Mouse (Mus musculus) myocyte (in vitro differentiated cells): Measurements from ENCODE around the gene Parp16. TPM values are rescaled to one million over a fixed set of nuclear protein-coding genes. Genes with fewer than 3 reads are reported as not detected.

Experiments
- H3K27me3 ChIP-seq: one replicate; pipeline ENCODE4 v1.6.1; 2011; ENCODE audit not compliant: control insufficient read depth, insufficient read depth, insufficient read length
- H3K36me3 ChIP-seq: one replicate; pipeline ENCODE4 v1.6.1; 2011; ENCODE audit not compliant: control insufficient read depth, insufficient read depth
- H3K4me2 ChIP-seq: one replicate; pipeline ENCODE4 v1.6.1; 2011; ENCODE audit warnings: low read depth, control low read depth
- H3K4me3 ChIP-seq: one replicate; pipeline ENCODE4 v1.5.1; 2011; ENCODE audit warnings: mild to moderate bottlenecking, control low read depth, moderate library complexity
- H3K79me2 ChIP-seq: one replicate; pipeline ENCODE4 v1.6.1; 2011; ENCODE audit not compliant: control insufficient read depth, insufficient read depth
- H3ac ChIP-seq: one replicate; pipeline ENCODE4 v1.6.1; 2011; ENCODE audit not compliant: control insufficient read depth, insufficient read length
- CEBPB ChIP-seq: IDR thresholded peaks from 2 replicates; pipeline ENCODE4 v1.6.1; 2011; ENCODE audit warnings: mild to moderate bottlenecking, moderate library complexity; ENCODE audit not compliant: poor library complexity, insufficient read depth, severe bottlenecking
- E2F4 ChIP-seq: IDR thresholded peaks from one replicate; pipeline ENCODE4 v1.6.1; 2011; ENCODE audit warnings: mild to moderate bottlenecking, control low read depth, moderate library complexity; ENCODE audit not compliant: insufficient read depth
- MAX ChIP-seq: IDR thresholded peaks from one replicate; pipeline ENCODE4 v1.6.1; 2011; ENCODE audit warnings: low read depth, mild to moderate bottlenecking, control low read depth
- MYOD1 ChIP-seq, 3 experiments: IDR thresholded peaks; one replicate each; pipeline ENCODE4 v1.6.1; 2011; ENCODE audit warnings: control low read depth in 2 of 3, low read depth in 2 of 3, mild to moderate bottlenecking in 2 of 3, moderate library complexity in 1 of 3; ENCODE audit not compliant: insufficient read length in 2 of 3, control insufficient read depth in 1 of 3
- MYOG ChIP-seq, 3 experiments: IDR thresholded peaks; one replicate each; pipeline ENCODE4 v1.6.1; 2011; ENCODE audit warnings: control low read depth in 2 of 3, low read depth in 2 of 3, mild to moderate bottlenecking in 2 of 3; ENCODE audit not compliant: insufficient read length in 2 of 3, control insufficient read depth in 1 of 3, insufficient read depth in 1 of 3
- POLR2A ChIP-seq: IDR thresholded peaks from one replicate; pipeline ENCODE4 v1.6.1; 2011; ENCODE audit warnings: low read depth, mild to moderate bottlenecking, control low read depth, moderate library complexity; ENCODE audit not compliant: insufficient read length
- POLR2AphosphoS2 ChIP-seq: IDR thresholded peaks from one replicate; pipeline ENCODE4 v1.6.1; 2011; ENCODE audit warnings: low read depth, control low read depth; ENCODE audit not compliant: insufficient read length
- REST ChIP-seq: IDR thresholded peaks from one replicate; pipeline ENCODE4 v1.6.1; 2011; ENCODE audit warnings: mild to moderate bottlenecking, control low read depth, moderate library complexity; ENCODE audit not compliant: insufficient read depth, insufficient read length
- SRF ChIP-seq: IDR thresholded peaks from one replicate; pipeline ENCODE4 v1.6.1; 2011; ENCODE audit warnings: low read depth; ENCODE audit not compliant: control insufficient read depth, insufficient read length
- TCF12 ChIP-seq: IDR thresholded peaks from one replicate; pipeline ENCODE4 v1.6.1; 2011; ENCODE audit warnings: mild to moderate bottlenecking, control low read depth; ENCODE audit not compliant: poor library complexity, insufficient read depth, severe bottlenecking
- TCF3 ChIP-seq: IDR thresholded peaks from one replicate; pipeline ENCODE4 v1.6.1; 2011; ENCODE audit warnings: low read depth, control low read depth; ENCODE audit not compliant: insufficient read length
- USF1 ChIP-seq: IDR thresholded peaks from one replicate; pipeline ENCODE4 v1.6.1; 2011; ENCODE audit warnings: low read depth, mild to moderate bottlenecking, control low read depth, moderate library complexity
- polyA plus RNA-seq: library from polyadenylated mRNA; unstranded; fragments of >200 nt; fragmentation: generic; extraction: Trizol; gene quantifications from one replicate; pipeline ENCODE4 v1.2.1, GENCODE M21; 2012; ENCODE audit warnings: missing spikeins

The Parp16 gene
- polyA plus RNA-seq, 1 experiment: 2.2 TPM

DNA sequence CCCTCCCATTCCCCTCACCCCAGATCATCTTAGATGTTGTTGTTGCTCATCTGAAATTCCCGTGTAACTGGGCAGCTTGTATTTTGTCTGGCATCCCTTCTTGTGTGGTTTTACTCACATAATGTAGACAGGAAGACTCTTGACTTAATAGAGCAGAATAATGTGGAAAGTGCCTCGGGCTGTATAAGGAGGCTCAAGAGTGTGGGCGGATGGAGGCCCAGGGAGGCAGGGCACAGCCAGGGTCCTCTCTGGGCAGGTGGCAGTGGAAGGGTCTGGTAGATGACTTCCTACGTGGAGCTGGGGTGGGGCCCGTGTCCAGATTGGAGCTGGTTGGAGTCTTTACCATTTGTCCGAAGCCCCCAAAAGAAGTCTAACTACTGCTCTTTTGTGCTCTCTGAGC lies 28.8 kb downstream of the Parp16 start:
- TF ChIP-seq CEBPB (no peak), REST (no peak), MYOD1 (IDR thresholded peaks at IDR 0.05; ENCODE audit: control insufficient read depth in 1 of 3, insufficient read length in 2 of 3, low read depth in 2 of 3) (no peak), POLR2A (no peak), MAX (no peak), E2F4 (no peak), SRF (no peak), POLR2AphosphoS2 (no peak)

DNA sequence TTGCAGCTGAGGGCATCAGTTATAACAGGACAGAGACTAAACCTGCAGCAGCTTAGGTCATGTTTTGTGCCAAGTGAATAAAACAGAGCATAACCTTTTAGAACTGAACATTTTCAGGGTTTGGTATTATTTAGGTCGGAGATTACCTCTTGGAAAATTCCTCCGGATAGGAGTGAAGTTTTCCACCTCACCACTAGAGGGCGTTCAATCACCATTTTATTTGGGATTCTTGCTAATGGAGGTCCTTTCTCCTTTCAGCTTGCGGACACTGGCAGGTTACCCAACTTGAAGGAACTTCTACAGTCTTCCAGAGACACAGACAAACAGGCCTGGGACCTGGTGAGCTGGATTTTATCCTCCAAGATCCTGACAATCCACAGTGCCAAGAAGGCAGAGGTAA lies 30.6 kb downstream of the Parp16 start:
- no peaks in the 10 kb centered on the region for H3K27me3 ChIP-seq
- H3K4me3 ChIP-seq: no peak overlapping the region
- no peak for TF ChIP-seq MYOD1 (IDR thresholded peaks at IDR 0.05; ENCODE audit: control insufficient read depth in 1 of 3, insufficient read length in 2 of 3, low read depth in 2 of 3)
- no peak for TF ChIP-seq POLR2AphosphoS2
- TF ChIP-seq CEBPB: no peak
- no peak for TF ChIP-seq REST
- TF ChIP-seq E2F4: no peak
- no peak for TF ChIP-seq SRF
- no peak for TF ChIP-seq MYOG (IDR thresholded peaks at IDR 0.05; ENCODE audit: control insufficient read depth in 1 of 3, insufficient read depth in 1 of 3, insufficient read length in 2 of 3, low read depth in 2 of 3)
- TF ChIP-seq TCF3: no peak
- H3ac ChIP-seq: no peak overlapping the region
- H3K4me2 ChIP-seq: no peak overlapping the region
- H3K79me2 ChIP-seq: no peaks in the 10 kb centered on the region
- no peaks in the 10 kb centered on the region for H3K36me3 ChIP-seq

More for the DNA sequence above, 28.8 kb downstream of the Parp16 start:
- H3K36me3 ChIP-seq: no peaks in the 10 kb centered on the region
- H3K79me2 ChIP-seq: no peaks in the 10 kb centered on the region
- no peak overlapping the region for H3K4me2 ChIP-seq
- no peak overlapping the region for H3ac ChIP-seq
- H3K4me3 ChIP-seq: no peak overlapping the region
- H3K27me3 ChIP-seq: no peaks in the 10 kb centered on the region

DNA sequence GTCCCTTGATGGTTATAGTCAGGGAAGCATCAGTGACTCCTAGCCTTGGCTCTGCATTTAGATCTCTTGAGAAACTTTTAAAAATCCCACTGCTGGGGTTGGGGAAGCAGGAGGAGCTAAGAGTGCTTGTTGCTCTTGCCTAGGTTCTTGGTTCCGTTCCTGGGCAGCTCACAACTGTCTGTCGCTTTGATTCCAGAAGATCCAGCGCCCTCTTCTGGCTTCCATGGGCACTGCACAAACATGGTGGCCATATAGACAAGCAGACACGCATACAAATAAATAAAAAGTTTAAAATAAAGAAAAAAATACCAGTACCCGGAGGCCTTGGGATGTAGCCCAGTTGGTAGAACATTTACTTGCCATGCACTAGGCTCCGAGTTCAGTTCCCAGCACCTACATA lies 35.1 kb downstream of the Parp16 start:
- Histone ChIP-seq H3K79me2 (no peaks in the 10 kb centered on the region), H3K36me3 (no peaks in the 10 kb centered on the region), H3K4me3 (no peak overlapping the region), H3ac (no peak overlapping the region), H3K27me3 (no peaks in the 10 kb centered on the region), H3K4me2 (no peak overlapping the region)
- TF ChIP-seq TCF3: no peak
- no peak for TF ChIP-seq TCF12
- no peak for TF ChIP-seq POLR2A
- TF ChIP-seq MAX: no peak
- no peak for TF ChIP-seq E2F4
- no peak for TF ChIP-seq MYOG (IDR thresholded peaks at IDR 0.05; ENCODE audit: control insufficient read depth in 1 of 3, insufficient read depth in 1 of 3, insufficient read length in 2 of 3, low read depth in 2 of 3)
- no peak for TF ChIP-seq SRF
- no peak for TF ChIP-seq REST
- no peak for TF ChIP-seq MYOD1 (IDR thresholded peaks at IDR 0.05; ENCODE audit: control insufficient read depth in 1 of 3, insufficient read length in 2 of 3, low read depth in 2 of 3)
- no peak for TF ChIP-seq USF1
- TF ChIP-seq CEBPB: no peak
- TF ChIP-seq POLR2AphosphoS2: no peak

DNA sequence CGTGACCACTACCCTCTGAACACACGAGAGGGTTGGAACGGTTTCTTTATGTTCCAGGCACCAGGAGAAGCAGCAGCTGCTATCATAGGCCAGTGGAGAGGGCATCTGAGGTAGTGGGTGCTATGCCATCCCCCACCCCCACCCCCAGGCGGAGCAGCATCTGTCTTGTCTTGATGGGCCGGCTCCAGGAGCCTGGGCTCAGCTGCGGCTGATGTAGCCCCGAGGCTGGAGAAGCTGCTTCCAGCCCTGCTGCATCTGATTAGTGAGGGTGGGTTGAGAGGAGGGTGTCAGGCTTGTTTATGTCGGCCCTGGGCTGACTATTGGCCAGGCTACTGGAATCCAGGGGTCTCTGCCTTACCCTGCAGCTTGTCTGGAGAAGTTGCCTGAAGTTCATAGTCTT lies 36.1 kb downstream of the Parp16 start:
- H3ac ChIP-seq: no peak overlapping the region
- no peak overlapping the region for H3K4me3 ChIP-seq
- no peaks in the 10 kb centered on the region for H3K79me2 ChIP-seq
- no peak for TF ChIP-seq REST
- no peak for TF ChIP-seq TCF3
- TF ChIP-seq USF1: no peak
- TF ChIP-seq SRF: no peak
- TF ChIP-seq TCF12: no peak
- TF ChIP-seq E2F4: no peak
- no peak for TF ChIP-seq POLR2AphosphoS2
- no peak for TF ChIP-seq MYOG (IDR thresholded peaks at IDR 0.05; ENCODE audit: control insufficient read depth in 1 of 3, insufficient read depth in 1 of 3, insufficient read length in 2 of 3, low read depth in 2 of 3)
- no peak for TF ChIP-seq POLR2A
- TF ChIP-seq CEBPB: no peak
- TF ChIP-seq MYOD1 (IDR thresholded peaks at IDR 0.05; ENCODE audit: control insufficient read depth in 1 of 3, insufficient read length in 2 of 3, low read depth in 2 of 3): no peak
- TF ChIP-seq MAX: no peak
- no peaks in the 10 kb centered on the region for H3K36me3 ChIP-seq
- no peak overlapping the region for H3K4me2 ChIP-seq
- no peaks in the 10 kb centered on the region for H3K27me3 ChIP-seq

DNA sequence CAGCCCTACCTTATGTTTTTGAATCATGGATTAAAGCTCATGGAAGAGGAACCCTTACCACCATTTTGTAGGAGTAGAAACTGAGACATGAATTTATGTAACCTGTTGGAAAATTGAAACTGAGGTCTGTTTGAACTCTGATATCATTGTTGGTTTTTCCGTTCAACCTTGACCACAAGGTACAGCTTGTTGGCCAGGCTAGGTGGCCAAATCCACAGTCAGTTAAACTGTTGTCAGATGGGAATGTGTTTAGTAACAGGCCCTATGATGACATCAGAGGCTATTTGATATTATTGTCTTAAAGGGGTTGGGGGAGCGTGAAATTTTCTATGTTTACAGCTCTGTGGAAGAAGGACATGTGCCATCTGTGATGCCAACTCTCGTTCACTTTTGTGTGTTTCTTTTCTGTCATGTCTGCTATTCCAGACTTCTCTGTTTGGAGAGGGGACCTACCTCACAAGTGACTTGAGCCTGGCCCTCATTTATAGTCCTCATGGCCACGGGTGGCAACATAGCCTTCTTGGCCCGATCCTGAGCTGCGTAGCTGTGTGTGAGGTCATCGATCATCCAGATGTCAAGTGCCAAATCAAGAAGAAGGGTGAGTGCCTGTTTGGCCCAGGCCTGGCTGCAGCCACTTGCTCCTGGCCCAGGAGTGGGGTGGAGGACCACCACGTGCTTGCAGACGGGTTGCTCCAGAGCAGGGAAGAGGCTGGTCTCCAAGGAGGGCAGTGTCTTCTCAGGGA lies 38.3 kb downstream of the Parp16 start:
- H3K27me3 ChIP-seq: no peaks in the 10 kb centered on the region
- no peak overlapping the region for H3ac ChIP-seq
- H3K4me2 ChIP-seq: no peak overlapping the region
- H3K79me2 ChIP-seq: no peaks in the 10 kb centered on the region
- no peaks in the 10 kb centered on the region for H3K36me3 ChIP-seq
- H3K4me3 ChIP-seq: no peak overlapping the region
- no peak for TF ChIP-seq REST
- no peak for TF ChIP-seq MYOD1 (IDR thresholded peaks at IDR 0.05; ENCODE audit: control insufficient read depth in 1 of 3, insufficient read length in 2 of 3, low read depth in 2 of 3)
- TF ChIP-seq POLR2A: no peak
- no peak for TF ChIP-seq TCF3
- no peak for TF ChIP-seq SRF
- TF ChIP-seq POLR2AphosphoS2: no peak
- TF ChIP-seq USF1: no peak
- TF ChIP-seq MAX: no peak
- TF ChIP-seq E2F4: no peak
- no peak for TF ChIP-seq CEBPB
